Mouse (Mus musculus): ENCODE data around the gene Gm4064.
"Not testable (repeated sequence)": the region's sequence is repeated elsewhere in the genome, so short reads cannot be mapped to it uniquely, and the experiment has no call there.

Gene Gm4064

DNA sequence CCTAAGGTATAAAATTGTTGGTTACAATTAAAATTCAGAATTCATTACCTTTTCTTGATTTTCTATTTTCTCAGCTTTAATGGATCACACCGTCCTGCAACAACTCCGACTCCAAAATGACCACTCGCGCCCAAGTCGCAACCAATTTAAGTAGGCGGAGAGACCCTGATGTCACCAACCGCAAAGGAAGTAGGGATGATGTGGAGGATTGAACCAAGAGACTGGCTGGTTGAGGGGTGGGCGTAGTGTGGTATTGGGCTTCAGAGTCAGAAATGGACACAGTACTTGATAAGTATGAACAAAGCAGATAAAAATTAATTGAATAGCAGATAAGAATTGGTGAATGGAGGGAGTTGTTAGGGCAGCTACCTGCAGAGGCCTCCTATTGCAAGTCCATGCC, at the start of gene Gm4064:
Gene Gm4064 (minus strand): TSS at position 101 of the 400 bp plus-strand sequence.
- not testable (repeated sequence) for DNase-seq (ENCODE audit: low spot score in 2 of 2)

- DNase-seq (ENCODE audit: low spot score in 2 of 2) = not testable (repeated sequence)
These were observed 34.4 kb upstream of the Gm4064 start, which contains the start of the genes Rbmy and Gm10256 for GRCm38 (mm10) chrY:2830380-2830779. Gene Rbmy (plus strand): TSS chrY:2830680. Gene Gm10256 (plus strand): TSS chrY:2830699.

All from frontal cortex, postnatal 10 days (tissue).